26 mouse cellular contexts compared by ENCODE assay signal in genomic region chr2:167463802-167464201, GRCm38 (mm10).
"Had no signal": no experiment of that assay in that cellular context is flagged by ENCODE, and none has a peak within 500 bp of the region (broad histone marks: within the 10 kb centered on the region; RNA-seq: fewer than 3 reads in every experiment).

No protein-coding gene starts in this region.

- H3K4me1 ChIP-seq: heart, embryonic 10.5 days; heart, embryonic 12.5 days; hindbrain, embryonic 10.5 days; hindbrain, embryonic 12.5 days; limb, embryonic 13.5 days; limb, embryonic 15.5 days; liver, embryonic 12.5 days had no signal

- H3K27ac ChIP-seq: heart, embryonic 10.5 days; hindbrain, embryonic 10.5 days; hindbrain, embryonic 12.5 days; hindbrain, embryonic 14.5 days; kidney, embryonic 15.5 days; kidney, postnatal 0 days; layer of hippocampus, adult 2 months; limb, embryonic 13.5 days; limb, embryonic 15.5 days; liver, embryonic 12.5 days; liver, embryonic 14.5 days had no signal

- H3K27me3 ChIP-seq: heart, embryonic 12.5 days; hindbrain, embryonic 12.5 days; kidney, embryonic 15.5 days; limb, embryonic 13.5 days; limb, embryonic 15.5 days; liver, embryonic 12.5 days had no signal

- H3K4me2 ChIP-seq: heart, embryonic 12.5 days; hindbrain, embryonic 12.5 days; hindbrain, embryonic 14.5 days; kidney, embryonic 15.5 days; limb, embryonic 13.5 days; limb, embryonic 15.5 days; liver, embryonic 12.5 days had no signal

- H3K9ac ChIP-seq: heart, embryonic 12.5 days; hindbrain, embryonic 12.5 days; hindbrain, embryonic 14.5 days; kidney, embryonic 15.5 days; limb, embryonic 13.5 days; limb, embryonic 15.5 days; liver, embryonic 12.5 days; liver, embryonic 14.5 days had no signal

- H3K4me3 ChIP-seq: heart, embryonic 10.5 days; heart, embryonic 12.5 days; hindbrain, embryonic 10.5 days; hindbrain, embryonic 12.5 days; kidney, embryonic 15.5 days; layer of hippocampus, adult 2 months; limb, embryonic 13.5 days; limb, embryonic 15.5 days; liver, embryonic 12.5 days had no signal

- H3K9me3 ChIP-seq: heart, embryonic 10.5 days; heart, embryonic 12.5 days; hindbrain, embryonic 10.5 days; hindbrain, embryonic 12.5 days; kidney, embryonic 15.5 days; limb, embryonic 13.5 days; limb, embryonic 15.5 days; liver, embryonic 12.5 days had no signal

- DNase-seq: gastrocnemius, postnatal 10 days; gastrocnemius, postnatal 25 days; heart, adult 18-20 months; heart, postnatal 10 days; heart, postnatal 4 days; kidney, adult 11 months; kidney, adult 2 months; kidney, adult 9 months; kidney, postnatal 14 days; kidney, postnatal 36 days; layer of hippocampus, postnatal 36 days; left cerebral cortex, postnatal 4 days had no signal

- ATAC-seq: hindbrain, embryonic 16.5 days; inflammation-experienced regulatory T-cells, adult 6 months; liver, embryonic 12.5 days had no signal
